Comparison of ENCODE assay signal across 14 mouse cellular contexts in genomic region chr10:7145614-7146013, GRCm38 (mm10).
DNase-seq lines count a peak whose midpoint lies in the region; ATAC-seq and TF ChIP-seq lines count a peak whose summit lies in the region.
"Had no signal": no experiment of that assay in that cellular context is flagged by ENCODE, and none has a peak within 500 bp of the region (broad histone marks: within the 10 kb centered on the region; RNA-seq: fewer than 3 reads in every experiment).

No protein-coding gene starts in this region.

- H3K9me3 ChIP-seq in CH12.LX (replicated peaks; ENCODE audit: low read length), result no peaks in the 10 kb centered on the region
- no peaks in the 10 kb centered on the region for H3K9me3 ChIP-seq in lung, postnatal 0 days (ENCODE audit: low read length)
- H3K9me3 ChIP-seq: hindbrain, embryonic 15.5 days; midbrain, embryonic 12.5 days; neural tube, embryonic 13.5 days had no signal

- no peak for DNase-seq in gastrocnemius, adult 2 months
- DNase-seq in gastrocnemius, postnatal 4 days (ENCODE audit: low spot score in 2 of 2), result no peak
- DNase-seq in CH12.LX (ENCODE audit: extremely low read depth), result peak; percentile 27
- DNase-seq in heart, postnatal 4 days, result peak; percentile 38
- peak; percentile 36 for DNase-seq in lung, postnatal 0 days (ENCODE audit: low spot score)
- DNase-seq in testis, postnatal 10 days (ENCODE audit: low spot score), result no peak
- no peak for DNase-seq in layer of hippocampus, postnatal 36 days
- DNase-seq: adrenal gland, postnatal 25 days; layer of hippocampus, adult 9-11 months; right cerebral cortex, adult 18-20 months had no signal

- peaks cover 5 to 10% of the 10 kb centered on the region in 2 experiments for H3K4me1 ChIP-seq in CH12.LX (ENCODE audit: control insufficient read depth in 1 of 2, insufficient read depth in 2 of 2)
- H3K4me1 ChIP-seq in lung, postnatal 0 days (ENCODE audit: insufficient read depth, low read depth, low read length), result peaks cover 4% of the 10 kb centered on the region; the same call in 1 of the 2 replicates
- H3K4me1 ChIP-seq: hindbrain, embryonic 15.5 days; midbrain, embryonic 12.5 days; neural tube, embryonic 13.5 days had no signal

- in situ Hi-C loops in CH12.LX (cut with MboI; ENCODE audit: low pct_ligation_motif_present, low pct_unique_long_range_greater_than_20kb, low sequenced_read_pairs), result no loop called here

- peak; percentile 59 for ATAC-seq in lung, postnatal 0 days

- no peak overlapping the region for H3K4me3 ChIP-seq in gastrocnemius, adult 2 months
- H3K4me3 ChIP-seq in CH12.LX (replicated peaks in 1 of 3; ENCODE audit: low read depth in 2 of 3, low read length in 2 of 3, poor library complexity in 1 of 3), result no peak overlapping the region
- H3K4me3 ChIP-seq in lung, postnatal 0 days (ENCODE audit: low read depth, low read length), result no peak overlapping the region
- H3K4me3 ChIP-seq: hindbrain, embryonic 15.5 days; midbrain, embryonic 12.5 days; neural tube, embryonic 13.5 days had no signal

- no peaks in the 10 kb centered on the region for H3K27me3 ChIP-seq in CH12.LX (replicated peaks)
- H3K27me3 ChIP-seq in lung, postnatal 0 days (replicated peaks; ENCODE audit: insufficient read depth, low read length), result no peaks in the 10 kb centered on the region
- H3K27me3 ChIP-seq: hindbrain, embryonic 15.5 days; midbrain, embryonic 12.5 days; neural tube, embryonic 13.5 days had no signal

- no peak for TF ChIP-seq EP300 in CH12.LX (IDR thresholded peaks at IDR 0.05; ENCODE audit: low read length)
- TF ChIP-seq EP300 in lung, postnatal 0 days (IDR thresholded peaks at IDR 0.05), result peak; percentile 84

- H3K79me2 ChIP-seq in CH12.LX (replicated peaks; ENCODE audit: control insufficient read depth, extremely low read depth, insufficient read depth, poor library complexity, severe bottlenecking), result no peaks in the 10 kb centered on the region

- no peak overlapping the region for H3K9ac ChIP-seq in CH12.LX (ENCODE audit: insufficient read depth, low read depth)
- no peak overlapping the region for H3K9ac ChIP-seq in lung, postnatal 0 days (replicated peaks; ENCODE audit: low read depth)
- H3K9ac ChIP-seq: hindbrain, embryonic 15.5 days; liver, embryonic 14.5 days; midbrain, embryonic 12.5 days; neural tube, embryonic 13.5 days had no signal

- H3K27ac ChIP-seq in gastrocnemius, adult 2 months, result 0 out of 2 replicates have a peak overlapping the region, but pooled peaks have one; percentile 6
- no peak overlapping the region for H3K27ac ChIP-seq in CH12.LX (ENCODE audit: insufficient read depth, low read depth)
- H3K27ac ChIP-seq in lung, postnatal 0 days (ENCODE audit: low read length), result no peak overlapping the region
- H3K27ac ChIP-seq: hindbrain, embryonic 15.5 days; liver, embryonic 14.5 days; midbrain, embryonic 12.5 days; neural tube, embryonic 13.5 days had no signal

- TF ChIP-seq POLR2A in CH12.LX (IDR thresholded peaks at IDR 0.05; ENCODE audit: low read depth, low read length), result no peak

- no peak overlapping the region for H3K4me2 ChIP-seq in CH12.LX (ENCODE audit: insufficient read depth, low read depth, poor library complexity, severe bottlenecking)
- H3K4me2 ChIP-seq in lung, postnatal 0 days (replicated peaks; ENCODE audit: low read depth, low read length), result no peak overlapping the region
- H3K4me2 ChIP-seq: hindbrain, embryonic 15.5 days; midbrain, embryonic 12.5 days; neural tube, embryonic 13.5 days had no signal

- peaks cover 0 to 22% of the 10 kb centered on the region in 2 experiments for H3K36me3 ChIP-seq in CH12.LX (replicated peaks in 1 of 2; ENCODE audit: control insufficient read depth in 1 of 2, insufficient read depth in 1 of 2, low read length in 1 of 2)
- no peaks in the 10 kb centered on the region for H3K36me3 ChIP-seq in lung, postnatal 0 days (ENCODE audit: insufficient read depth, low read length)
- H3K36me3 ChIP-seq: hindbrain, embryonic 15.5 days; midbrain, embryonic 12.5 days; neural tube, embryonic 13.5 days had no signal

- intact Hi-C loops in gastrocnemius, adult 2 months (cut with DNase I), result no loop called here

- TF ChIP-seq RAD21 in CH12.LX (IDR thresholded peaks at IDR 0.05; ENCODE audit: low read depth, low read length), result no peak

- dilution Hi-C loops in CH12.LX (cut with MboI; ENCODE audit: extremely low pct_ligation_motif_present, extremely low pct_unique_long_range_greater_than_20kb, low sequenced_read_pairs), result no loop called here

- no peak for TF ChIP-seq CTCF in gastrocnemius, adult 2 months (IDR thresholded peaks at IDR 0.05)
- TF ChIP-seq CTCF in CH12.LX (conservative IDR thresholded peaks at IDR 0.05 in 1 of 2, IDR thresholded peaks at IDR 0.05 in 1 of 2; ENCODE audit: low read depth in 2 of 2, low read length in 2 of 2), result no peak
- no peak for TF ChIP-seq CTCF in lung, postnatal 0 days (IDR thresholded peaks at IDR 0.05)

- WGBS in lung, postnatal 0 days, result 61% methylated on average over 5 of the region's 5 CpGs

TF ChIP-seq in CH12.LX, 34 proteins besides CTCF, POLR2A, EP300 and RAD21:
- TF ChIP-seq GABPA (IDR thresholded peaks at IDR 0.05; ENCODE audit: insufficient replicate concordance, low read depth, low read length) (no peak), ETS1 (conservative IDR thresholded peaks at IDR 0.05; ENCODE audit: low read depth, low read length) (peak; percentile 63), ZKSCAN1 (IDR thresholded peaks at IDR 0.05; ENCODE audit: borderline replicate concordance, low read depth, low read length) (no peak)

Comparison
In these comparisons a context has a peak if more than half of its experiments do, and no peak if none do; other contexts are left out.
1. DNase-seq: peak in CH12.LX (single experiment), heart, postnatal 4 days (single experiment) and lung, postnatal 0 days (single experiment); none in gastrocnemius, adult 2 months (single experiment), gastrocnemius, postnatal 4 days (0 of 2), testis, postnatal 10 days (single experiment) and layer of hippocampus, postnatal 36 days (0 of 2).